Mouse (Mus musculus) cerebellum, adult 2 months (tissue): ENCODE measurements around the gene Itga2b.

ENCODE experiments used
- CTCF ChIP-seq: fragments of 200-500 bp; IDR thresholded peaks from 2 replicates; pipeline ENCODE4 v1.5.1; 2011; ENCODE audit warnings: low read depth, mild to moderate bottlenecking, control low read depth, low read length, moderate library complexity, borderline replicate concordance; ENCODE audit not compliant: insufficient read depth
- POLR2A ChIP-seq: fragments of 200-500 bp; IDR thresholded peaks from 2 replicates; pipeline ENCODE4 v1.6.1; 2011; ENCODE audit warnings: low read length, control low read depth, borderline replicate concordance; ENCODE audit not compliant: insufficient read depth

DNA sequence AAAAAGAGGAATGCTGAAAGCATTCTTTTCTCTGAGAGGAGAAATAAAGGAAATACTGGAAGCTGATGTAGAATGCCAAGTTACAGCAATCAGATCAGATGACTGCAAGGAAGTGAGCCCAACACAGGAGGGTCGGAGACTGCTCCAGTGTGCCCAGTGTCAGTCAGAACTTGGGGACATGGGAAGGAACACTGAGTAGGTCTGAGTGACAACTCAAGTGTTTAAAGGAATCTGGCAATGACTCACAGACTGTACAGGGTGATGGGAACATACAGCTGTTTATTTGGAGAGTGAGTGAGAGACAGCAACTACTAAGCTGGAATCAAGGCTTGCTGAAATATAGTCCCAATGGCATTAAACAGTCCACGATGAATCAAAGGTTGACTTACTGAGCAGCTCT lies 26.3 kb upstream of the Itga2b start:
- TF ChIP-seq CTCF = no peak
- TF ChIP-seq POLR2A = no peak
